In genomic region chr6:99691666-99692205, GRCm38 (mm10) we compare ENCODE assay signal across 9 mouse cellular contexts. TPM values are rescaled to one million over a fixed set of nuclear protein-coding genes. Genes with fewer than 3 reads are reported as not detected.
A peak's percentile ranks its signal among the peaks of the same experiment; 100 is the strongest.
DNase-seq lines count a peak whose midpoint lies in the region; ATAC-seq lines count a peak whose summit lies in the region.
"Had no signal": no experiment of that assay in that cellular context is flagged by ENCODE, and none has a peak within 500 bp of the region (broad histone marks: within the 10 kb centered on the region; RNA-seq: fewer than 3 reads in every experiment).

No protein-coding gene starts in this region.

- H3K9me3 ChIP-seq in kidney, embryonic 16.5 days (ENCODE audit: low read length), result no peaks in the 10 kb centered on the region
- no peaks in the 10 kb centered on the region for H3K9me3 ChIP-seq in embryonic facial prominence, embryonic 14.5 days (ENCODE audit: control insufficient read depth, low read length)
- H3K9me3 ChIP-seq in intestine, embryonic 14.5 days (ENCODE audit: control insufficient read depth, low read length), result no peaks in the 10 kb centered on the region
- no peaks in the 10 kb centered on the region for H3K9me3 ChIP-seq in midbrain, embryonic 16.5 days (replicated peaks; ENCODE audit: control insufficient read depth, low read length, poor library complexity, severe bottlenecking)

- 0 out of 2 replicates have a peak, but pooled peaks have one; percentile 8 for ATAC-seq in kidney, embryonic 16.5 days (ENCODE audit: low FRiP score, low TSS enrichment)
- peak; percentile 3; the same call in 1 of the 2 replicates for ATAC-seq in embryonic facial prominence, embryonic 14.5 days (ENCODE audit: low read depth)
- ATAC-seq in intestine, embryonic 14.5 days (replicated peaks; ENCODE audit: low FRiP score, low TSS enrichment, low read depth), result peak; percentile 57
- ATAC-seq in midbrain, embryonic 16.5 days, result peak; percentile 16; the same call in 1 of the 2 replicates

- H3K4me2 ChIP-seq in kidney, embryonic 16.5 days (replicated peaks; ENCODE audit: low read depth, low read length), result peak overlapping the region; percentile 82
- H3K4me2 ChIP-seq in embryonic facial prominence, embryonic 14.5 days (ENCODE audit: low read depth, low read length), result peak overlapping the region; percentile 84
- H3K4me2 ChIP-seq in intestine, embryonic 14.5 days (ENCODE audit: low read length), result peak overlapping the region; percentile 81
- H3K4me2 ChIP-seq in midbrain, embryonic 16.5 days (ENCODE audit: low read length), result peak overlapping the region; percentile 93

- WGBS in kidney, embryonic 16.5 days, result 10% methylated on average over 24 of the region's 25 CpGs
- 10% methylated on average over 20 of the region's 25 CpGs for WGBS in embryonic facial prominence, embryonic 14.5 days
- WGBS in intestine, embryonic 14.5 days, result 6% methylated on average over 25 of the region's 25 CpGs
- WGBS in midbrain, embryonic 16.5 days, result 2% methylated on average over 24 of the region's 25 CpGs

- H3K9ac ChIP-seq in kidney, embryonic 16.5 days (replicated peaks; ENCODE audit: low read length), result peak overlapping the region; percentile 75
- peak overlapping the region; percentile 89 for H3K9ac ChIP-seq in embryonic facial prominence, embryonic 14.5 days (ENCODE audit: low read depth, low read length)
- peak overlapping the region; percentile 71 for H3K9ac ChIP-seq in intestine, embryonic 14.5 days (ENCODE audit: low read length)
- peak overlapping the region; percentile 85 for H3K9ac ChIP-seq in midbrain, embryonic 16.5 days (ENCODE audit: low read depth, low read length)

- H3K4me3 ChIP-seq in kidney, embryonic 16.5 days (ENCODE audit: low read length), result peak overlapping the region; percentile 55
- H3K4me3 ChIP-seq in embryonic facial prominence, embryonic 14.5 days (ENCODE audit: low read depth, low read length), result peak overlapping the region; percentile 81
- peak overlapping the region; percentile 68 for H3K4me3 ChIP-seq in intestine, embryonic 14.5 days (ENCODE audit: low read depth, low read length)
- peak overlapping the region; percentile 83 for H3K4me3 ChIP-seq in midbrain, embryonic 16.5 days (ENCODE audit: low read depth, low read length)

- peaks cover 12% of the 10 kb centered on the region for H3K4me1 ChIP-seq in kidney, embryonic 16.5 days (ENCODE audit: insufficient read depth, low read length)
- peaks cover 3% of the 10 kb centered on the region; the same call in 1 of the 2 replicates for H3K4me1 ChIP-seq in embryonic facial prominence, embryonic 14.5 days (ENCODE audit: control insufficient read depth, insufficient read depth, low read length)
- H3K4me1 ChIP-seq in intestine, embryonic 14.5 days (replicated peaks; ENCODE audit: control insufficient read depth, insufficient read depth, low read length), result peaks cover 8% of the 10 kb centered on the region; the same call in 1 of the 2 replicates
- peaks cover 29% of the 10 kb centered on the region for H3K4me1 ChIP-seq in midbrain, embryonic 16.5 days (ENCODE audit: control insufficient read depth, insufficient read depth, low read length)

- H3K27ac ChIP-seq in kidney, embryonic 16.5 days (ENCODE audit: low read length), result no peak overlapping the region
- H3K27ac ChIP-seq in embryonic facial prominence, embryonic 14.5 days (replicated peaks; ENCODE audit: low read depth, low read length), result peak overlapping the region; percentile 68
- H3K27ac ChIP-seq in intestine, embryonic 14.5 days (ENCODE audit: low read depth), result no peak overlapping the region
- peak overlapping the region; percentile 96 for H3K27ac ChIP-seq in midbrain, embryonic 16.5 days (ENCODE audit: low read length)

- peaks cover 61% of the 10 kb centered on the region for H3K27me3 ChIP-seq in kidney, embryonic 16.5 days (ENCODE audit: insufficient read depth, low read length)
- H3K27me3 ChIP-seq in embryonic facial prominence, embryonic 14.5 days (replicated peaks; ENCODE audit: control insufficient read depth, insufficient read depth, low read length), result peaks cover 20% of the 10 kb centered on the region
- peaks cover 52% of the 10 kb centered on the region for H3K27me3 ChIP-seq in intestine, embryonic 14.5 days (replicated peaks; ENCODE audit: control insufficient read depth, insufficient read depth, low read length)
- H3K27me3 ChIP-seq in midbrain, embryonic 16.5 days (ENCODE audit: control insufficient read depth, insufficient read depth, low read depth, low read length), result no peaks in the 10 kb centered on the region

- H3K36me3 ChIP-seq in kidney, embryonic 16.5 days (ENCODE audit: insufficient read depth, low read length), result no peaks in the 10 kb centered on the region
- H3K36me3 ChIP-seq in embryonic facial prominence, embryonic 14.5 days (ENCODE audit: control insufficient read depth, insufficient read depth, low read length), result no peaks in the 10 kb centered on the region
- H3K36me3 ChIP-seq in intestine, embryonic 14.5 days (ENCODE audit: control insufficient read depth, insufficient read depth, low read length), result no peaks in the 10 kb centered on the region
- H3K36me3 ChIP-seq in midbrain, embryonic 16.5 days (ENCODE audit: control insufficient read depth, insufficient read depth, low read length), result no peaks in the 10 kb centered on the region

- DNase-seq in kidney, postnatal 14 days, result no peak
- DNase-seq in embryonic facial prominence, embryonic 14.5 days (ENCODE audit: low spot score), result no peak
- peak; percentile 61 for DNase-seq in intestine, embryonic 14.5 days (ENCODE audit: low spot score)
- DNase-seq in retina, postnatal 1 day, result no peak
- DNase-seq in gastrocnemius, adult 18-20 months (ENCODE audit: low spot score), result no peak
- DNase-seq in lung, postnatal 36 days, result no peak

RNA-seq across cellular contexts. Expression of gene Gpr27, which starts 0.7 kb away (rescaled TPM):
- polyA plus RNA-seq in kidney, embryonic 16.5 days (2015; fragmentation: Nextera tagmentation; extraction: Ambion mirVana), result 1.6 and 1.8 TPM in 2 replicates
- polyA plus RNA-seq in embryonic facial prominence, embryonic 14.5 days (2014; fragmentation: Nextera tagmentation; extraction: Ambion mirVana), result 7.9 TPM in 2 replicates
- 3.1 and 3.5 TPM in 2 replicates for polyA plus RNA-seq in intestine, embryonic 14.5 days (2014; fragmentation: Nextera tagmentation; extraction: Ambion mirVana)
- 20.6 and 20.8 TPM in 2 replicates for polyA plus RNA-seq in midbrain, embryonic 16.5 days (2015; fragmentation: Nextera tagmentation; extraction: Ambion mirVana)
- under 1 TPM; 0.48 to 0.71 TPM for total RNA-seq in gastrocnemius, adult 18-20 months (2021)

RNA-seq across cellular contexts. Expression of gene Gm20696, which starts 25.1 kb away (rescaled TPM):
- 1.7 and 2.1 TPM in 2 replicates for polyA plus RNA-seq in kidney, embryonic 16.5 days (2015; fragmentation: Nextera tagmentation; extraction: Ambion mirVana)
- polyA plus RNA-seq in embryonic facial prominence, embryonic 14.5 days (2014; fragmentation: Nextera tagmentation; extraction: Ambion mirVana), result 2.6 and 3.0 TPM in 2 replicates
- 5.1 and 6.9 TPM in 2 replicates for polyA plus RNA-seq in intestine, embryonic 14.5 days (2014; fragmentation: Nextera tagmentation; extraction: Ambion mirVana)
- polyA plus RNA-seq in midbrain, embryonic 16.5 days (2015; fragmentation: Nextera tagmentation; extraction: Ambion mirVana), result 2.4 and 3.1 TPM in 2 replicates
- 1 to 10 TPM; 1.0 to 1.4 TPM for total RNA-seq in gastrocnemius, adult 18-20 months (2021)

RNA-seq across cellular contexts. Expression of gene Eif4e3, which starts 25.2 kb away (rescaled TPM):
- 17.6 and 18.5 TPM in 2 replicates for polyA plus RNA-seq in kidney, embryonic 16.5 days (2015; fragmentation: Nextera tagmentation; extraction: Ambion mirVana)
- 11.2 and 12.1 TPM in 2 replicates for polyA plus RNA-seq in embryonic facial prominence, embryonic 14.5 days (2014; fragmentation: Nextera tagmentation; extraction: Ambion mirVana)
- polyA plus RNA-seq in intestine, embryonic 14.5 days (2014; fragmentation: Nextera tagmentation; extraction: Ambion mirVana), result 14.5 and 16.3 TPM in 2 replicates
- polyA plus RNA-seq in midbrain, embryonic 16.5 days (2015; fragmentation: Nextera tagmentation; extraction: Ambion mirVana), result 7.4 and 8.7 TPM in 2 replicates
- total RNA-seq in gastrocnemius, adult 18-20 months (2021), result 10 to 100 TPM; 27.4 to 28.5 TPM

RNA-seq across cellular contexts. Expression of gene Prok2, which starts 34.5 kb away (rescaled TPM):
- 0.17 TPM in 1 of 2 replicates, not detected in the other for polyA plus RNA-seq in kidney, embryonic 16.5 days (2015; fragmentation: Nextera tagmentation; extraction: Ambion mirVana)
- polyA plus RNA-seq in embryonic facial prominence, embryonic 14.5 days (2014; fragmentation: Nextera tagmentation; extraction: Ambion mirVana), result 0.84 and 0.93 TPM in 2 replicates
- not detected in 2 replicates for polyA plus RNA-seq in intestine, embryonic 14.5 days (2014; fragmentation: Nextera tagmentation; extraction: Ambion mirVana)
- 0.74 and 1.3 TPM in 2 replicates for polyA plus RNA-seq in midbrain, embryonic 16.5 days (2015; fragmentation: Nextera tagmentation; extraction: Ambion mirVana)
- not detected for total RNA-seq in gastrocnemius, adult 18-20 months (2021)
- polyA plus RNA-seq: spleen, adult 2 months had no signal

Comparison
In these comparisons a context has a peak if more than half of its experiments do, and no peak if none do; other contexts are left out.
1. ATAC-seq: peak in every context shown above with its lines; median percentile 57 in intestine, embryonic 14.5 days; 16 in midbrain, embryonic 16.5 days; 8 in kidney, embryonic 16.5 days; 3 in embryonic facial prominence, embryonic 14.5 days.
2. H3K27ac ChIP-seq: peak in embryonic facial prominence, embryonic 14.5 days (single experiment) and midbrain, embryonic 16.5 days (single experiment); none in kidney, embryonic 16.5 days (single experiment) and intestine, embryonic 14.5 days (single experiment).
3. Peak in every context shown above with its lines, with median percentiles within 50 percentile points of each other: H3K4me2 ChIP-seq, H3K4me3 ChIP-seq and H3K9ac ChIP-seq.